Mouse (Mus musculus) midbrain, postnatal 0 days (tissue): ENCODE measurements around the gene Gm20388. TPM values are rescaled to one million over a fixed set of nuclear protein-coding genes. Genes with fewer than 3 reads are reported as not detected.

Source experiments
- ATAC-seq: fragments of 200-750 bp; cut with Nextera tagmentation; 2 replicates; pipeline ENCODE4 v1.8.0; 2017; ENCODE audit warnings: moderate number of reproducible peaks, mild to moderate bottlenecking, moderate TSS enrichment, moderate library complexity; ENCODE audit not compliant: low FRiP score
- DNase-seq: peaks from one replicate; pipeline ENCODE4 v3.0.0-alpha.2; 2015; ENCODE audit warnings: low spot score
- H3K27ac ChIP-seq: fragments of 300-500 bp; sonication (generic); 2 replicates; pipeline ENCODE4 v1.5.1; 2014; ENCODE audit warnings: low read depth, mild to moderate bottlenecking, low read length, mixed read lengths
- H3K27me3 ChIP-seq: fragments of 300-500 bp; sonication (generic); 2 replicates; pipeline ENCODE4 v1.6.1; 2014; ENCODE audit warnings: low read length, control low read depth, mixed read lengths; ENCODE audit not compliant: insufficient read depth
- H3K36me3 ChIP-seq: fragments of 300-500 bp; sonication (generic); 2 replicates; pipeline ENCODE4 v1.6.1; 2014; ENCODE audit warnings: low read length, control low read depth, mixed read lengths; ENCODE audit not compliant: insufficient read depth
- H3K4me1 ChIP-seq: fragments of 300-500 bp; sonication (generic); 2 replicates; pipeline ENCODE4 v1.6.1; 2014; ENCODE audit warnings: mild to moderate bottlenecking, control low read depth, antibody characterized with exemption, low read length, mixed read lengths; ENCODE audit not compliant: insufficient read depth
- H3K4me2 ChIP-seq: fragments of 300-500 bp; sonication (generic); 2 replicates; pipeline ENCODE4 v1.6.1; 2014; ENCODE audit warnings: low read depth, mild to moderate bottlenecking, low read length, mixed read lengths; ENCODE audit not compliant: poor library complexity, severe bottlenecking
- H3K4me3 ChIP-seq: fragments of 300-500 bp; sonication (generic); 2 replicates; pipeline ENCODE4 v1.5.1; 2014; ENCODE audit warnings: low read depth, mild to moderate bottlenecking, low read length, moderate library complexity
- H3K9ac ChIP-seq: fragments of 300-500 bp; sonication (generic); replicated peaks from 2 replicates; pipeline ENCODE4 v1.6.1; 2014; ENCODE audit warnings: mild to moderate bottlenecking, low read length, moderate library complexity, mixed read lengths; ENCODE audit not compliant: poor library complexity, severe bottlenecking
- H3K9me3 ChIP-seq: fragments of 300-500 bp; sonication (generic); 2 replicates; pipeline ENCODE4 v1.6.1; 2016; ENCODE audit warnings: low read length, control low read depth
- CTCF ChIP-seq: IDR thresholded peaks from 2 replicates; pipeline ENCODE4 v1.5.1; 2016; ENCODE audit warnings: antibody characterized with exemption, mild to moderate bottlenecking
- WGBS: fragments of 180-500 bp; shearing (Covaris S2); extraction: QIAGEN DNeasy Blood & Tissue Kit; methylation state at CpG from one replicate; pipeline ENCODE4 v1.1.7; 2014; 5-methylcytosine and 5-hydroxymethylcytosine counted together
- polyA plus RNA-seq: library from polyadenylated mRNA; unstranded; fragments of >200 nt; fragmentation: Nextera tagmentation; extraction: Ambion mirVana; gene quantifications from 2 replicates; pipeline ENCODE4 v1.2.1, GENCODE M21; 2015
- total RNA-seq: library from RNA; depleted of rRNA; stranded (reverse); fragments of >200 nt; gene quantifications from 2 replicates; pipeline ENCODE4 v1.2.3, GENCODE M21; 2014

Gm20388 gene
- total and polyA plus RNA-seq, 2 experiments from 2014 or later: 74.2 TPM; not detected in 1

DNA sequence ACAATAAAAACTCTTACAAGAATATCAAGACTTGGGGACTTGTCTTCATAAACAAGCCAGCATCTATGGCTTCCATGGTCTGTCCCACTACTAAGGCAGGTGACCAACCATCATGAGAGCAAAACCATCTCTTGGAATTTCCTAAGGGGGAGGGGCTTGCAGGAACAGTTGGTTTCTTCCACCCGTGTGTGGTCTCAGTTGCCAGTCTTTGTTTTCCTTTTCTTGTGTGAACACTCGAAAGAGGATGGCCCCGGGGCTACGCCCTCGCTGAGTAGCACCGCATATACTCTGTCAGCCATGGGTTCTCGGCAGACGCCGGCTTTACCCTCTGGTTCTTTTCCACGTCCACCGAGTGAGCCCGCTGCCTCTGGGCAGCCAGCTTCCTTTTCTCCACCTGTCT lies 3931.4 kb downstream of the Gm20388 start:
- 91% methylated on average over 12 of the region's 12 CpGs for WGBS
- H3K4me3 ChIP-seq: no peak overlapping the region
- DNase-seq: no peak

DNA sequence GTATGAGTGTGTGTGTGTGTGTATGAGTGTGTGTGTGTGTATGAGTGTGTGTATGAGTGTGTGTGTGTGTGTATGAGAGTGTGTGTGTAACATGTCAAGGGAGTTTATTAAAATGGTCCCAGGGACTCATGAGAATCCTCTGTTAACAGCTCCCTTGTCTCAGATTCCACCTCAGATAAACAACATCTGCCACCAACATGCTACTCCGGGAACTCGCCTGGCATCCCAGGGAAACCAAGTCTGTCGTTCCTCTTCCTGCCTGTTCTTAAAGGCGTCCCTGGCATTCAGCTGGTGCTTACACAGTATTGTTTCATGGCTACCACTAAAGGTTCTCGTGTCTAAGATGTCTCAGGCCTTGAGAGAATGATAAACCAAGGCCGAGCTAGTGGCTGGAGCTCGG lies 3933.7 kb downstream of the Gm20388 start:
- DNase-seq: no peak

More for the DNA sequence above, 3931.4 kb downstream of the Gm20388 start:
- H3K4me1 ChIP-seq: no peaks in the 10 kb centered on the region
- H3K27ac ChIP-seq: no peak overlapping the region
- ATAC-seq: no peak
- H3K4me2 ChIP-seq: no peak overlapping the region
- no peak for TF ChIP-seq CTCF
- H3K9me3 ChIP-seq: no peaks in the 10 kb centered on the region
- H3K36me3 ChIP-seq: 0 out of 2 replicates have a peak, but pooled peaks cover 6% of the 10 kb centered on the region
- H3K27me3 ChIP-seq: no peaks in the 10 kb centered on the region
- no peak overlapping the region for H3K9ac ChIP-seq

DNA sequence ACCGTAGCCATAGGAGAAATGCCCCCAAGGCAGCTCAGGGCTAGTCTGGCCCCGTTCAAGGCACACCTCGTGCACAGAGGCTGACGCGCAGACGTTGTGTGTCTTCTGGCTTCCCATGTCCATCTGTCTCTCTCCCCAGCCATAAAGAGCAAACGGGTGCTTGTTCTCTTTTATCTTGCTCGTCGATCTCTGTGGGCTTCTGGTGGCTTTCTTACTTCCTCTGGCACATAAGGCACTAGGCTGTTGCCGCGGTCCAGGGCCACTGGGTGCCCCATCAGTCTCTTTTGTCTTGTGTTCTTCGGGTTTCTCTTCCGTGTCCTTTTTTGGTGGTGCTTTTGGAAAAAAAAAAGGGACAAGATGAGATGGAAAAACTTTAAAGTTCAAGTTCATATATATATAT lies 3934.5 kb downstream of the Gm20388 start:
- H3K36me3 ChIP-seq: no peaks in the 10 kb centered on the region
- no peak overlapping the region for H3K4me3 ChIP-seq
- no peak for TF ChIP-seq CTCF
- no peak overlapping the region for H3K9ac ChIP-seq
- no peak for DNase-seq
- no peak for ATAC-seq
- WGBS: 93% methylated on average over 13 of the region's 13 CpGs
- no peak overlapping the region for H3K27ac ChIP-seq
- no peaks in the 10 kb centered on the region for H3K27me3 ChIP-seq
- H3K4me2 ChIP-seq: no peak overlapping the region
- no peaks in the 10 kb centered on the region for H3K4me1 ChIP-seq
- H3K9me3 ChIP-seq: no peaks in the 10 kb centered on the region

More for the DNA sequence above, 3933.7 kb downstream of the Gm20388 start:
- no peaks in the 10 kb centered on the region for H3K9me3 ChIP-seq
- H3K27me3 ChIP-seq: no peaks in the 10 kb centered on the region
- H3K9ac ChIP-seq: no peak overlapping the region
- H3K4me3 ChIP-seq: no peak overlapping the region
- H3K4me1 ChIP-seq: no peaks in the 10 kb centered on the region
- no peaks in the 10 kb centered on the region for H3K36me3 ChIP-seq
- TF ChIP-seq CTCF: no peak
- no peak overlapping the region for H3K4me2 ChIP-seq
- ATAC-seq: no peak
- 90% methylated on average over 7 of the region's 7 CpGs for WGBS
- H3K27ac ChIP-seq: no peak overlapping the region

DNA sequence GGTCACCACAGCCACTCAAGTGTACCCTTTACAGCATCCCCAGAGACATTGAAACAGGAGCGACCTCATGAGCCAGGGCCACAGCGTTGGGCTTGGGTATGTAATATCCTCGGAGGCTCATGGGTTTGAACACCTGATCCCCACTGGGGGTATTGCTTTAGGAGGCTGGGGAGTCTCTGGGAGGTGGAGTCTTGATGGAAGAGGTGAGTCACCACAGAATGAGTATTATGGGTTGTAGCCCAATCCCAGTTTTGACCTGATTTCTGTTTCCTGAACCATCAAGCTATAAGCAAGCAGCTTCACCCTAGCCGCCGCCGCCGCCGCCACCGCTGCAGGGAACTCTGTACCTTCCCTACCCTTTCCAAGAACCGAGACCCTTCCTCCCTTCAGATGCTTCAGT lies 3935.3 kb downstream of the Gm20388 start:
- WGBS: 94% methylated on average over 10 of the region's 10 CpGs
- no peak overlapping the region for H3K4me2 ChIP-seq
- H3K9me3 ChIP-seq: no peaks in the 10 kb centered on the region
- H3K4me1 ChIP-seq: no peaks in the 10 kb centered on the region
- ATAC-seq (no peak), DNase-seq (no peak)
- no peak overlapping the region for H3K4me3 ChIP-seq
- H3K9ac ChIP-seq: no peak overlapping the region
- H3K27ac ChIP-seq: no peak overlapping the region
- no peaks in the 10 kb centered on the region for H3K36me3 ChIP-seq
- no peaks in the 10 kb centered on the region for H3K27me3 ChIP-seq
- TF ChIP-seq CTCF: no peak

DNA sequence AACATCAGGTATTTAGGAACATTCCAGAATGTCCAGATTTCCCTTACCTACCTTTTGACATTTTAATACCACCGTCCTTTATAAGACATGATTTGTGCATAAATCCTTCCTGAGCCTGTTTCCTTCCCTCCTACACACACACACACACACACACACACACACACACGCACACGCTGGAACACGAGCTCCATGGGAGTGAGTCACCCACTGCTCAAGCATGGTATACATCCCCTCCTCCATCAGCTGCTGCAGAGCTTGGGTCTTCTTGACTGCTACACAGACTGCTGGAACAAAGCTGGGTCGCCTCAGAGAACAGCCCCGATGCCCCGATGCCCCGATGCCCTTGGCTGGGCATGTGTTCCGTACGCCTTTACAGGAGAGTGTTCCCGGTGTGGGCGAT lies 3935.9 kb downstream of the Gm20388 start:
- Histone ChIP-seq H3K9ac (no peak overlapping the region), H3K9me3 (no peaks in the 10 kb centered on the region), H3K4me3 (no peak overlapping the region), H3K4me2 (no peak overlapping the region), H3K27me3 (no peaks in the 10 kb centered on the region), H3K4me1 (no peaks in the 10 kb centered on the region), H3K27ac (no peak overlapping the region), H3K36me3 (no peaks in the 10 kb centered on the region)
- 92% methylated on average over 12 of the region's 12 CpGs for WGBS
- no peak for DNase-seq
- no peak for ATAC-seq
- no peak for TF ChIP-seq CTCF

DNA sequence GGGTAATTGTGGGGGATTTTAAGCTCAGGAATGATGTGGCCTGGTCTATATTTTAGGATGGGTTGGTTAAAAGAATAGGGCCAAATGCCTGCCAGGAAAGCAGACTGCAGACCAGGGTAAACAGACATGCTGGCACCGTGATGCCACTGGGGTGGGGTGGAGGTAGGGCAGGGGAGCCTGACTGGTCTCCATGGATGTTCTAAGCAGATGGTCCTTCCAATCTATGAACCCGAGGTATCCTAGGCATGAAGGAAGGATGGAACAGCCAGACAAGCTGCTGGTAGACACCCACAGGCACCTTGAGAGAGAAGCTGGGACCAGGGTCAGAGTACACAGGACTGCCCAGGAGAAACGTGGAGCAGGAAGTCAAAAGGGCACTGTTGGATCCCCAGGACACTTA lies 3936.9 kb downstream of the Gm20388 start:
- H3K36me3 ChIP-seq: no peaks in the 10 kb centered on the region
- DNase-seq (no peak), ATAC-seq (no peak)
- no peak overlapping the region for H3K4me2 ChIP-seq
- TF ChIP-seq CTCF: no peak
- no peak overlapping the region for H3K9ac ChIP-seq
- H3K4me3 ChIP-seq: no peak overlapping the region
- H3K27me3 ChIP-seq: no peaks in the 10 kb centered on the region
- H3K9me3 ChIP-seq: no peaks in the 10 kb centered on the region
- no peak overlapping the region for H3K27ac ChIP-seq
- no peaks in the 10 kb centered on the region for H3K4me1 ChIP-seq
- 72% methylated on average over 3 of the region's 3 CpGs for WGBS
